Mouse (Mus musculus) intestine, embryonic 16.5 days (tissue): ENCODE results near the gene Vipr2. TPM values are rescaled to one million over a fixed set of nuclear protein-coding genes. Genes with fewer than 3 reads are reported as not detected.
A peak's percentile ranks its signal among the peaks of the same experiment; 100 is the strongest.

Experiments
- ATAC-seq: fragments of 200-750 bp; cut with Nextera tagmentation; 2 replicates; pipeline ENCODE4 v1.8.0; 2017; ENCODE audit warnings: moderate TSS enrichment, moderate library complexity
- H3K27ac ChIP-seq: fragments of 300-500 bp; sonication (generic); 2 replicates; pipeline ENCODE4 v1.5.1; 2014; ENCODE audit warnings: mild to moderate bottlenecking, low read length
- H3K27me3 ChIP-seq: fragments of 300-500 bp; sonication (generic); replicated peaks from 2 replicates; pipeline ENCODE4 v1.6.1; 2014; ENCODE audit warnings: low read length, control low read depth, mixed read lengths; ENCODE audit not compliant: control insufficient read depth, insufficient read depth
- H3K36me3 ChIP-seq: fragments of 300-500 bp; sonication (generic); 2 replicates; pipeline ENCODE4 v1.6.1; 2014; ENCODE audit warnings: low read length, control low read depth; ENCODE audit not compliant: control insufficient read depth, insufficient read depth
- H3K4me1 ChIP-seq: fragments of 300-500 bp; sonication (generic); 2 replicates; pipeline ENCODE4 v1.6.1; 2014; ENCODE audit warnings: low read length, control low read depth, mixed read lengths; ENCODE audit not compliant: control insufficient read depth, insufficient read depth
- H3K4me2 ChIP-seq: fragments of 300-500 bp; sonication (generic); 2 replicates; pipeline ENCODE4 v1.6.1; 2014; ENCODE audit warnings: low read depth, low read length, control low read depth
- H3K4me3 ChIP-seq: fragments of 300-500 bp; sonication (generic); 2 replicates; pipeline ENCODE4 v1.5.1; 2014; ENCODE audit warnings: mild to moderate bottlenecking, low read length
- H3K9ac ChIP-seq: fragments of 300-500 bp; sonication (generic); 2 replicates; pipeline ENCODE4 v1.6.1; 2014; ENCODE audit warnings: low read depth, low read length
- H3K9me3 ChIP-seq: fragments of 300-500 bp; sonication (generic); 2 replicates; pipeline ENCODE4 v1.6.1; 2016; ENCODE audit warnings: low read length, control low read depth; ENCODE audit not compliant: control insufficient read depth
- WGBS: fragments of 180-500 bp; shearing (Covaris S2); extraction: QIAGEN DNeasy Blood & Tissue Kit; methylation state at CpG from one replicate; pipeline ENCODE4 v1.1.7; 2014; 5-methylcytosine and 5-hydroxymethylcytosine counted together
- polyA plus RNA-seq: library from polyadenylated mRNA; unstranded; fragments of >200 nt; fragmentation: Nextera tagmentation; extraction: Ambion mirVana; gene quantifications from 2 replicates; pipeline ENCODE4 v1.2.1, GENCODE M21; 2015

Gene Vipr2
- 2.8 and 3.4 TPM in 2 replicates for polyA plus RNA-seq

DNA sequence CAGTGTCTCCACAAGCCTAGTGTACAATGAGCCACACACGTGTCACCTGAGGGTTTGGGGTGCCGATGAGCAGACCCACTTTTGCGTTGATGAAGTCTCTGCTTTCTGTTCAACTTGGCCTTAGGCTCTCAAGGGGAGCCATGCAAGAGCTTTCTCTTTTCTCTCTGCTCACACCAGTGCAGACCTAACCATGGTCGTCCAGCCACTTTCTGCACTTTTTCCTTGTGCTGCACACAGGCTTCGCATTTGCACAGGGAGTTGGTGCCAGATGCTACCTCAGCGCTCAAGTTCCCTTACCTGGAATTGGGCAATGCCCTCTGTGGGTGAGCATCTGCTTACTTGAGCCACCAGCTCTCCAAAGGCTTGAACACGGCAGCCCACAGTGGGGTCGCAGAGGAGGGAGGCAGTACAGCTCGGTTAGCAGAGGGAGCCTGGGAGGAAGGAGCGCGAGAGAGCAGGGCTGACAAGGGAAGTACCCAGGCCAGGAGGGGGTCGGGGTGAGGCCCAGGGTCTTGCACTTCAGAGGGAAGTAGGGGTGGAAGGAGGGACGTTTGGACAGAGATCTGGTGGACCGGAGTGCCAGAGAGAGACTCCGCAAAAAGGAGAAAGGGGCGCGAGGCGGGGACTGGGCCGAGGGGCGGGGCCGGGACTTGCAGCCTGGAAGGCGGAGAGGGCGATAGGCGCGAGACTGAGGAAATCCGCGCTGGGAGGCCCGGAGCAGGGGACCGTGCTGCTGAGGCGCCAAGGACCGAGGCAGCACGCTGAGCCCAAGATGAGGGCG, at the start of gene Vipr2:
Gene Vipr2 (plus strand): TSS at position 653 of the 781 bp plus-strand sequence.
- H3K4me2 ChIP-seq = peak within 1 kb of the TSS; percentile 93
- peak; percentile 99 for ATAC-seq

GRCm38 (mm10) chr12:116028095-116028494, 49.4 kb upstream of the Vipr2 start:
- Histone ChIP-seq H3K4me1 (no peaks in the 10 kb centered on the region), H3K4me2 (no peak overlapping the region), H3K27ac (no peak overlapping the region), H3K4me3 (no peak overlapping the region), H3K27me3 (no peaks in the 10 kb centered on the region), H3K9ac (no peak overlapping the region), H3K36me3 (no peaks in the 10 kb centered on the region), H3K9me3 (no peaks in the 10 kb centered on the region)
- WGBS = 47% methylated on average over 2 of the region's 2 CpGs
- no peak for ATAC-seq

More for the DNA sequence above, at the start of gene Vipr2:
- Histone ChIP-seq H3K36me3 (no peaks in the 10 kb centered on the region), H3K4me1 (0 out of 2 replicates have a peak, but pooled peaks cover 2% of the 10 kb centered on the region), H3K4me3 (peak within 1 kb of the TSS; percentile 64), H3K9me3 (no peaks in the 10 kb centered on the region), H3K27ac (no peak within 1 kb of the TSS), H3K27me3 (no peaks in the 10 kb centered on the region; the same call in 1 of the 2 replicates), H3K9ac (peak within 1 kb of the TSS; percentile 70)
- WGBS = 5% methylated on average over 33 of the region's 33 CpGs

DNA sequence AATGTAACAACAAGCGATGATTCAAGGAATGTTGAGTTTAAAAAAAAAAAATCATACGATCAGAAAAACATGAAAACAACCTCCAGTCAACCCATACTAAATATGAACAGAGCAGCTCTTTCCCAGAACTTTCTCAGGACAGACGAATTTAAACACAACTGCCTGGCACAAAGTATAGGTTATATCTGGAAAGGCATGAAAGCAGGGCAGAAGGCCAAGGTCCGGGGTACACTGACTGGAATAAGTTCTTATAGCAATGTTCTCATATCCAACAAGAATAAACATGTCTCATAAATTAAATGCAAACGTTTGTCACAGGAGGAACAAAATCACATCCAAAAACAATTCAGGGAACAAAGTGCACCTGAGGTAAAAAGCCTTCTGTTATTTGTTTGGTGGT, 42.2 kb upstream of the Vipr2 start:
- H3K36me3 ChIP-seq = no peaks in the 10 kb centered on the region
- no peak overlapping the region for H3K4me3 ChIP-seq
- ATAC-seq = no peak
- no peak overlapping the region for H3K27ac ChIP-seq
- H3K9me3 ChIP-seq = no peaks in the 10 kb centered on the region
- H3K4me1 ChIP-seq = no peaks in the 10 kb centered on the region
- no peak overlapping the region for H3K4me2 ChIP-seq
- no peak overlapping the region for H3K9ac ChIP-seq
- H3K27me3 ChIP-seq = no peaks in the 10 kb centered on the region
- WGBS = 71% methylated on average over 5 of the region's 5 CpGs

- Histone ChIP-seq H3K27me3 (no peaks in the 10 kb centered on the region), H3K4me2 (no peak overlapping the region), H3K9me3 (no peaks in the 10 kb centered on the region), H3K9ac (no peak overlapping the region), H3K4me1 (peaks cover 11% of the 10 kb centered on the region), H3K36me3 (no peaks in the 10 kb centered on the region), H3K27ac (no peak overlapping the region), H3K4me3 (no peak overlapping the region)
- no peak for ATAC-seq
- WGBS = 75% methylated on average over 5 of the region's 5 CpGs
These were observed 32.7 kb upstream of the Vipr2 start for GRCm38 (mm10) chr12:116044785-116045184.

- Histone ChIP-seq H3K4me2 (peak within 1 kb of the TSS; percentile 71), H3K27ac (peak within 1 kb of the TSS; percentile 98), H3K36me3 (no peaks in the 10 kb centered on the region), H3K9ac (peak within 1 kb of the TSS; percentile 92), H3K4me1 (peaks cover 11% of the 10 kb centered on the region), H3K9me3 (no peaks in the 10 kb centered on the region), H3K4me3 (peak within 1 kb of the TSS; percentile 87), H3K27me3 (no peaks in the 10 kb centered on the region)
- under 1% methylated on average over 54 of the region's 55 CpGs for WGBS
- ATAC-seq = peak; percentile 100
These were observed 29.8 kb upstream of the Vipr2 start, which contains the start of gene Zfp386 for GRCm38 (mm10) chr12:116047440-116048377. Zfp386 (plus strand) TSS chr12:116047724.

DNA sequence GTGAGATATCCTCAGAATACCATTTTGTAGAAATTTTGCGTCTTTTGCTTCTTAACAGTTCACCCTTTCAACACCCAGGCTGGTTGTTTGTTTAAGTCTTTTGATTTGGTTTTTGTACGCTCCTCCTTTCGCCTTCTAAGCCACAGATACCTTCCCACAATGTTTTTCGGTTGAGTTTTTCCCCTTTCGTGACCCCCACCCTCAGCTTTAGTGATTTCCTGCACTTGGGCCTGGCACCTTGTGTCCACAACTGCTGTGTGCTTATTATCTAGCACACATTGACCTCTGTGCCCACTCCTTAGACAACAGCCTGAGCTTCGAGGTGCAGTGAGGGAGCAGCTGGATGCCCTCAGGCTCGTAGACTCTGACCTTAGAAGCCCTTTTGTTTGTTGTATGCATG, 28.8 kb upstream of the Vipr2 start:
- H3K4me1 ChIP-seq = peaks cover 11% of the 10 kb centered on the region
- H3K4me2 ChIP-seq = peak overlapping the region; percentile 71
- peak overlapping the region; percentile 92; the same call in 1 of the 2 replicates for H3K9ac ChIP-seq
- peak overlapping the region; percentile 87 for H3K4me3 ChIP-seq
- H3K27me3 ChIP-seq = no peaks in the 10 kb centered on the region
- WGBS = 49% methylated on average over 7 of the region's 7 CpGs
- no peaks in the 10 kb centered on the region for H3K36me3 ChIP-seq
- H3K9me3 ChIP-seq = no peaks in the 10 kb centered on the region
- H3K27ac ChIP-seq = 0 out of 2 replicates have a peak overlapping the region, but pooled peaks have one; percentile 30
- ATAC-seq = no peak

GRCm38 (mm10) chr12:116049236-116049635, 28.3 kb upstream of the Vipr2 start:
- ATAC-seq = no peak
- H3K4me2 ChIP-seq = peak overlapping the region; percentile 71; the same call in 1 of the 2 replicates
- H3K9me3 ChIP-seq = no peaks in the 10 kb centered on the region
- H3K27me3 ChIP-seq = no peaks in the 10 kb centered on the region
- no peak overlapping the region for H3K4me3 ChIP-seq
- H3K9ac ChIP-seq = peak overlapping the region; percentile 92
- H3K27ac ChIP-seq = no peak overlapping the region
- no peaks in the 10 kb centered on the region for H3K36me3 ChIP-seq
- H3K4me1 ChIP-seq = peaks cover 11% of the 10 kb centered on the region
- WGBS = 48% methylated on average over 3 of the region's 3 CpGs

DNA sequence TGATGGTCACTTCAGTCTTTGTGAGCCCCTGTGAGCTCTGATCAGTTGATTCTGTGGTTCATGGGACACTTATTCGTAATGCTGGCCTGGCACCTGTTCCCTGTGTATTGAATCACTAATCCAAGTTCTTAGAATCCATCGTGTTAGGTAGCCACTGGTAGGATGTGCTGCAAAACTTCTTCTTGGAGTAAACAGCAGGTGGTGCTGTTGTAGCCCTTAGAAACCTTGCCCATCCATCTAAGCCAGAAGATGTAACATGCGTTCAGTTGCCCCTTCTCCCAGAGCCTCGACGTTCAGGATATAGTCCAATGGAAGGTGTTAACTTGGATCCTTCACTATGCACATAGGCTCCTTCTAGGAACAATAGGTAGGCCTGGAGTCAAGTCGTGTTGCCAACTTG, 27.8 kb upstream of the Vipr2 start:
- Histone ChIP-seq H3K9ac (no peak overlapping the region), H3K4me1 (peaks cover 11% of the 10 kb centered on the region), H3K4me3 (no peak overlapping the region), H3K27ac (no peak overlapping the region), H3K36me3 (peaks cover 3% of the 10 kb centered on the region; the same call in 1 of the 2 replicates), H3K27me3 (no peaks in the 10 kb centered on the region), H3K4me2 (no peak overlapping the region), H3K9me3 (no peaks in the 10 kb centered on the region)
- ATAC-seq = no peak
- WGBS = 81% methylated on average over 6 of the region's 6 CpGs

DNA sequence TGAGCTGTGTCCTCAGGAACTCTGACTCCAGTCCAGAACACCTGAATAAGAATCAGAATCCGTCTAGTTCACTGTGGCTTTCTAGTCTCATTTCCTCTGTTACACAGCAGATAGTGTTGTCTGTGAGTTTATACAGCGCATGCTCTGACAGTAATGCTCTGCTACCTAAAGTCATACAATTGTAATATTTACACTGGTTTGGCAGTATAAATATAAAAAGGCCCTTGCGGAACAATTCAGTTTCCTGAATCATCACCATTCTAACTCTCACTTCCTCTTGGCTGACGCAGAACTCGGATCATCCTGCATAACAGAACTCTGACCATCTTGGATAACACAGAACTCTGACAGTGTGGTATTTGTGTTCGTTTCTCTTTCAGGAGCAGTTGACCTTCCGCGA, 23.2 kb upstream of the Vipr2 start:
- Histone ChIP-seq H3K27me3 (no peaks in the 10 kb centered on the region), H3K9me3 (no peaks in the 10 kb centered on the region; the same call in 1 of the 2 replicates), H3K27ac (no peak overlapping the region), H3K4me3 (no peak overlapping the region), H3K36me3 (peaks cover 29% of the 10 kb centered on the region), H3K4me2 (no peak overlapping the region), H3K4me1 (peaks cover 3% of the 10 kb centered on the region), H3K9ac (no peak overlapping the region)
- WGBS = 94% methylated on average over 8 of the region's 8 CpGs
- no peak for ATAC-seq
